Mouse (Mus musculus): Measurements from ENCODE around the gene Irf2. TPM values are rescaled to one million over a fixed set of nuclear protein-coding genes. Genes with fewer than 3 reads are reported as not detected.
A peak's percentile ranks its signal among the peaks of the same experiment; 100 is the strongest.

Irf2 gene
- 13.7 and 15.3 TPM in 2 replicates for polyA plus RNA-seq (2014; fragmentation: Nextera tagmentation; extraction: Ambion mirVana)

GRCm38 (mm10) chr8:46739003-46739949 lies at the start of gene Irf2:
TSS of gene Irf2 (plus strand) at chr8:46739732.
- peak within 1 kb of the TSS; percentile 70 for H3K4me2 ChIP-seq (ENCODE audit: low read depth, severe bottlenecking)
- peak; percentile 88 for DNase-seq (ENCODE audit: low spot score)
- peak within 1 kb of the TSS; percentile 87 for H3K4me3 ChIP-seq (ENCODE audit: low read depth, low read length)
- no peaks in the 10 kb centered on the region for H3K9me3 ChIP-seq (ENCODE audit: control insufficient read depth, low read length)
- H3K4me1 ChIP-seq (ENCODE audit: control insufficient read depth, insufficient read depth, low read length), result peaks cover 4% of the 10 kb centered on the region; the same call in 1 of the 2 replicates
- H3K36me3 ChIP-seq (ENCODE audit: control insufficient read depth, insufficient read depth, low read length), result no peaks in the 10 kb centered on the region
- peak within 1 kb of the TSS; percentile 83 for H3K27ac ChIP-seq (replicated peaks; ENCODE audit: low read depth, low read length)
- H3K9ac ChIP-seq (ENCODE audit: low read length), result peak within 1 kb of the TSS; percentile 97
- under 1% methylated on average over 51 of the region's 51 CpGs for whole genome bisulfite sequencing
- no peaks in the 10 kb centered on the region for H3K27me3 ChIP-seq (ENCODE audit: control insufficient read depth, insufficient read depth, low read length)
- peak; percentile 75 for ATAC-seq (ENCODE audit: insufficient number of reproducible peaks, low FRiP score, low TSS enrichment, low read depth)

GRCm38 (mm10) chr8:46690111-46690510 lies 49.4 kb upstream of the Irf2 start:
- no peak overlapping the region for H3K4me2 ChIP-seq (ENCODE audit: low read depth, severe bottlenecking)
- 70% methylated on average over 5 of the region's 5 CpGs for WGBS
- no peak overlapping the region for H3K4me3 ChIP-seq (ENCODE audit: low read depth, low read length)
- DNase-seq (ENCODE audit: low spot score) (no peak), ATAC-seq (ENCODE audit: insufficient number of reproducible peaks, low FRiP score, low TSS enrichment, low read depth) (no peak)
- H3K9ac ChIP-seq (ENCODE audit: low read length), result no peak overlapping the region
- H3K4me1 ChIP-seq (ENCODE audit: control insufficient read depth, insufficient read depth, low read length), result no peaks in the 10 kb centered on the region
- H3K36me3 ChIP-seq (ENCODE audit: control insufficient read depth, insufficient read depth, low read length), result no peaks in the 10 kb centered on the region
- no peaks in the 10 kb centered on the region for H3K9me3 ChIP-seq (ENCODE audit: control insufficient read depth, low read length)
- no peaks in the 10 kb centered on the region for H3K27me3 ChIP-seq (ENCODE audit: control insufficient read depth, insufficient read depth, low read length)
- H3K27ac ChIP-seq (replicated peaks; ENCODE audit: low read depth, low read length), result no peak overlapping the region

GRCm38 (mm10) chr8:46690581-46690980 lies 49.0 kb upstream of the Irf2 start:
- H3K27ac ChIP-seq (replicated peaks; ENCODE audit: low read depth, low read length), result no peak overlapping the region
- H3K4me3 ChIP-seq (ENCODE audit: low read depth, low read length), result no peak overlapping the region
- DNase-seq (ENCODE audit: low spot score) (no peak), ATAC-seq (ENCODE audit: insufficient number of reproducible peaks, low FRiP score, low TSS enrichment, low read depth) (no peak)
- H3K4me1 ChIP-seq (ENCODE audit: control insufficient read depth, insufficient read depth, low read length), result no peaks in the 10 kb centered on the region
- WGBS, result 91% methylated on average over 5 of the region's 5 CpGs
- H3K4me2 ChIP-seq (ENCODE audit: low read depth, severe bottlenecking), result no peak overlapping the region
- no peaks in the 10 kb centered on the region for H3K27me3 ChIP-seq (ENCODE audit: control insufficient read depth, insufficient read depth, low read length)
- no peaks in the 10 kb centered on the region for H3K9me3 ChIP-seq (ENCODE audit: control insufficient read depth, low read length)
- no peak overlapping the region for H3K9ac ChIP-seq (ENCODE audit: low read length)
- H3K36me3 ChIP-seq (ENCODE audit: control insufficient read depth, insufficient read depth, low read length), result no peaks in the 10 kb centered on the region

DNA sequence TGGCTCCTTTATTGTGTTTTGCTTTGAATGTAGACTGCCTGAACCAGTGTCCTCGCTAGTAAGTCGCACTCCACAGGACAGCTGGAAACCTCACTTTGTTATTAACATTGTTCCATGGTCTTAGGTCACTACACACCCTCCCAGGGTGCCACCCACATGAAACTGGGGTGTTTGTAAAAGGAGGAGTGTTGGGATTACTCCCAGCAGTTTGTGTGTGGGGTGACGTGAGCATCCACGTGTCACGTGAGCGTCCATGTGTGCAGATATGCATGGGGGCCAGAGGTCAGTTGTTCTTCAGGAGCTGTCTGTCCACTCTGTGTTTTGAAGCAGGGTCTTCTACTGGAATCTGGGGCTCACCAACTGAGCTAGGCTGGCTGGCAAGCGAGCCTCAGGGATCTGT lies 48.2 kb upstream of the Irf2 start:
- ATAC-seq (ENCODE audit: insufficient number of reproducible peaks, low FRiP score, low TSS enrichment, low read depth), result no peak
- H3K27ac ChIP-seq (replicated peaks; ENCODE audit: low read depth, low read length), result no peak overlapping the region
- H3K36me3 ChIP-seq (ENCODE audit: control insufficient read depth, insufficient read depth, low read length), result no peaks in the 10 kb centered on the region
- H3K4me2 ChIP-seq (ENCODE audit: low read depth, severe bottlenecking), result no peak overlapping the region
- no peak overlapping the region for H3K9ac ChIP-seq (ENCODE audit: low read length)
- no peaks in the 10 kb centered on the region for H3K27me3 ChIP-seq (ENCODE audit: control insufficient read depth, insufficient read depth, low read length)
- H3K4me1 ChIP-seq (ENCODE audit: control insufficient read depth, insufficient read depth, low read length), result no peaks in the 10 kb centered on the region
- WGBS, result 87% methylated on average over 7 of the region's 7 CpGs
- H3K4me3 ChIP-seq (ENCODE audit: low read depth, low read length), result no peak overlapping the region
- H3K9me3 ChIP-seq (ENCODE audit: control insufficient read depth, low read length), result no peaks in the 10 kb centered on the region
- no peak for DNase-seq (ENCODE audit: low spot score)

- H3K9me3 ChIP-seq (ENCODE audit: control insufficient read depth, low read length), result no peaks in the 10 kb centered on the region
- 65% methylated on average over 15 of the region's 15 CpGs for WGBS
- no peaks in the 10 kb centered on the region for H3K4me1 ChIP-seq (ENCODE audit: control insufficient read depth, insufficient read depth, low read length)
- H3K27me3 ChIP-seq (ENCODE audit: control insufficient read depth, insufficient read depth, low read length), result no peaks in the 10 kb centered on the region
- H3K36me3 ChIP-seq (ENCODE audit: control insufficient read depth, insufficient read depth, low read length), result no peaks in the 10 kb centered on the region
- no peak overlapping the region for H3K4me2 ChIP-seq (ENCODE audit: low read depth, severe bottlenecking)
- H3K27ac ChIP-seq (replicated peaks; ENCODE audit: low read depth, low read length), result no peak overlapping the region
- DNase-seq (ENCODE audit: low spot score), result no peak
- H3K9ac ChIP-seq (ENCODE audit: low read length), result no peak overlapping the region
- no peak overlapping the region for H3K4me3 ChIP-seq (ENCODE audit: low read depth, low read length)
- ATAC-seq (ENCODE audit: insufficient number of reproducible peaks, low FRiP score, low TSS enrichment, low read depth), result no peak
Measured at GRCm38 (mm10) chr8:46696256-46697041, 43.1 kb upstream of the Irf2 start.

GRCm38 (mm10) chr8:46697566-46697965 lies 42.0 kb upstream of the Irf2 start:
- WGBS, result 87% methylated on average over 4 of the region's 4 CpGs
- H3K27me3 ChIP-seq (ENCODE audit: control insufficient read depth, insufficient read depth, low read length), result no peaks in the 10 kb centered on the region
- no peak overlapping the region for H3K27ac ChIP-seq (replicated peaks; ENCODE audit: low read depth, low read length)
- DNase-seq (ENCODE audit: low spot score) (no peak), ATAC-seq (ENCODE audit: insufficient number of reproducible peaks, low FRiP score, low TSS enrichment, low read depth) (no peak)
- no peaks in the 10 kb centered on the region for H3K4me1 ChIP-seq (ENCODE audit: control insufficient read depth, insufficient read depth, low read length)
- no peak overlapping the region for H3K9ac ChIP-seq (ENCODE audit: low read length)
- H3K9me3 ChIP-seq (ENCODE audit: control insufficient read depth, low read length), result no peaks in the 10 kb centered on the region
- no peaks in the 10 kb centered on the region for H3K36me3 ChIP-seq (ENCODE audit: control insufficient read depth, insufficient read depth, low read length)
- H3K4me2 ChIP-seq (ENCODE audit: low read depth, severe bottlenecking), result no peak overlapping the region
- no peak overlapping the region for H3K4me3 ChIP-seq (ENCODE audit: low read depth, low read length)

GRCm38 (mm10) chr8:46698162-46698561 lies 41.4 kb upstream of the Irf2 start:
- Histone ChIP-seq H3K9me3 (ENCODE audit: control insufficient read depth, low read length) (no peaks in the 10 kb centered on the region), H3K4me3 (ENCODE audit: low read depth, low read length) (no peak overlapping the region), H3K4me1 (ENCODE audit: control insufficient read depth, insufficient read depth, low read length) (no peaks in the 10 kb centered on the region), H3K27me3 (ENCODE audit: control insufficient read depth, insufficient read depth, low read length) (no peaks in the 10 kb centered on the region), H3K9ac (ENCODE audit: low read length) (no peak overlapping the region), H3K4me2 (ENCODE audit: low read depth, severe bottlenecking) (no peak overlapping the region), H3K27ac (replicated peaks; ENCODE audit: low read depth, low read length) (no peak overlapping the region), H3K36me3 (ENCODE audit: control insufficient read depth, insufficient read depth, low read length) (no peaks in the 10 kb centered on the region)
- DNase-seq (ENCODE audit: low spot score) (no peak), ATAC-seq (ENCODE audit: insufficient number of reproducible peaks, low FRiP score, low TSS enrichment, low read depth) (no peak)
- 90% methylated on average over 5 of the region's 5 CpGs for WGBS

DNA sequence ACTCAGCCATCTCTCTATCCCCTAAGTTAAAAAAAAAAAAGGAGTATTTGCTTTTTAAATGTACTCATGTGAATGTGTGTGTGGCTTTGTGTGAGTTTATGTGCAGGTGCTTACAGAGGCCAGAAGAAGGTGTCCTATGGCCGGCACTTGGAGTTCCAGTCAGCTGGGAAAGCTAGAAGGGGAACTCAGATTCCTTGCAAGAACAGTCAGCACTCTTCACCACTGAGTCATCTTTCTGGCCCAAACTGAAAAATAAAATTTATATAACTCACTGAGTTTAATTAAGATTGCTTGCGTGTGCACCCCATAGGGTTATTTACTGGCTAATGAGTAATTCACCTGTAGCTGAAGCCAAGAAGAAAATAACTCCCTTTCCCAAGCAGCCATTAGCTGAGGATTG lies 34.4 kb upstream of the Irf2 start:
- DNase-seq (ENCODE audit: low spot score), result no peak
- Histone ChIP-seq H3K9ac (ENCODE audit: low read length) (no peak overlapping the region), H3K9me3 (ENCODE audit: control insufficient read depth, low read length) (no peaks in the 10 kb centered on the region), H3K36me3 (ENCODE audit: control insufficient read depth, insufficient read depth, low read length) (no peaks in the 10 kb centered on the region), H3K4me1 (ENCODE audit: control insufficient read depth, insufficient read depth, low read length) (no peaks in the 10 kb centered on the region), H3K4me2 (ENCODE audit: low read depth, severe bottlenecking) (no peak overlapping the region), H3K27ac (replicated peaks; ENCODE audit: low read depth, low read length) (no peak overlapping the region), H3K27me3 (ENCODE audit: control insufficient read depth, insufficient read depth, low read length) (no peaks in the 10 kb centered on the region), H3K4me3 (ENCODE audit: low read depth, low read length) (no peak overlapping the region)
- 91% methylated on average over 2 of the region's 2 CpGs for WGBS
- no peak for ATAC-seq (ENCODE audit: insufficient number of reproducible peaks, low FRiP score, low TSS enrichment, low read depth)
